Mouse (Mus musculus): Measurements from ENCODE around the gene Stard13. TPM values are rescaled to one million over a fixed set of nuclear protein-coding genes. Genes with fewer than 3 reads are reported as not detected.

The Stard13 gene
- polyA plus RNA-seq, 1 experiment: 0.50 TPM

- Histone ChIP-seq H3K27ac (ENCODE audit: insufficient read depth, low read depth, low read length) (no peak overlapping the region), H3K4me3 (ENCODE audit: insufficient read depth, low read length) (no peak overlapping the region), H3K4me1 (ENCODE audit: control insufficient read depth, insufficient read depth, low read length) (peaks cover 7% of the 10 kb centered on the region)
- TF ChIP-seq POLR2A (IDR thresholded peaks at IDR 0.05; ENCODE audit: borderline replicate concordance, low read depth, low read length) (no peak), CTCF (IDR thresholded peaks at IDR 0.05; ENCODE audit: low read depth, low read length) (no peak)
Measured at GRCm38 (mm10) chr5:151187336-151187735, 46.3 kb downstream of the Stard13 start.

DNA sequence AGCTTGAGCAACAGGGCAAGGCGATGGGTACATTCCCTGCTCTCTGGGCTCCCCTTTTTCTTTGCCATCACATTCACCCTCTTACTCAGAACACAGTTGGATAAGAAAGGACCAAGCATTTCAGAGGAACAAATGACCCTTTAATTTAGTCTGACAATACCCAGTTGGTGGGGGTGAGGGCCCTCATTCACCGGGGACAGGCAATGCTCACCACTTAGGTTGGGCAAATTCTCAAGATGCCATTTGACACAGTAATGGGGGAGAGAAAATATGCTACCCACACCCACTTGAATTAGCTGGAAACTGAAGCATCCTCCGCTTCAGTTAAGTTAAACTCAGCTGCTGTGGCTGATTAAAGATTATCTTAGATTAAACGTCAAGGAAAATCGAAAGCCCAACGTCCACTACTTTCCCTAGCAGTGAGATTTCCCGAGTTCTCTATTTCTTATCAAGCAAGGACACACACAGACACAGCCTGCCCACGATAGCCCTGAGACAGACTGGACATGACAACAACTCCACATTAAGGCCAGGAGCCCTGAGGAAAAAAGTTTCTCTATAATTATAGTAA is 48.3 kb downstream of the Stard13 start:
- H3K4me1 ChIP-seq (ENCODE audit: control insufficient read depth, insufficient read depth, low read length): peaks cover 7% of the 10 kb centered on the region
- H3K27ac ChIP-seq (ENCODE audit: insufficient read depth, low read depth, low read length): no peak overlapping the region
- H3K4me3 ChIP-seq (ENCODE audit: insufficient read depth, low read length): no peak overlapping the region
- no peak for TF ChIP-seq CTCF (IDR thresholded peaks at IDR 0.05; ENCODE audit: low read depth, low read length)
- TF ChIP-seq POLR2A (IDR thresholded peaks at IDR 0.05; ENCODE audit: borderline replicate concordance, low read depth, low read length): no peak

- H3K4me3 ChIP-seq (ENCODE audit: insufficient read depth, low read length): no peak overlapping the region
- H3K27ac ChIP-seq (ENCODE audit: insufficient read depth, low read depth, low read length): no peak overlapping the region
- H3K4me1 ChIP-seq (ENCODE audit: control insufficient read depth, insufficient read depth, low read length): peaks cover 5% of the 10 kb centered on the region
- TF ChIP-seq POLR2A (IDR thresholded peaks at IDR 0.05; ENCODE audit: borderline replicate concordance, low read depth, low read length) (no peak), CTCF (IDR thresholded peaks at IDR 0.05; ENCODE audit: low read depth, low read length) (no peak)
Measured at GRCm38 (mm10) chr5:151183656-151184240, 49.9 kb downstream of the Stard13 start.

DNA sequence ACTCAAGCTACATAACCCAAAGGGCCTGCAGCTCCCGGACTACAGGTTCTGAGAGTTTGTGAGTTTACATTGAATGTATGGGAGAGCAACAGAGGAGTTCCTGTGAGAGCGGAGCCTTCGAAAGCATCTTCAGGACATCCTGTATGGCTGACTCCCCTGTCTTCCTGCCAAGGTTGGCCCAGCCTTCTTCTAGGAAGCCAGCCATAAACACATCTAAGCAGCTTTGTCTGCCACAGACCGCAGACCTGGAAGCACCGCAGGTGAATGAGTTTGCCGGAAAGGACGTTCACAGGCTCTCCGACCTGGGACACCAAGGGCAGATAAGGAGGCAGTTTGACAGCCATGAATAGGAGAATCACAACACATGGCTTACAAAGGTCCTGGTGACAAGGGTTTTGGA is 52.3 kb downstream of the Stard13 start:
- no peak for TF ChIP-seq CTCF (IDR thresholded peaks at IDR 0.05; ENCODE audit: low read depth, low read length)
- TF ChIP-seq POLR2A (IDR thresholded peaks at IDR 0.05; ENCODE audit: borderline replicate concordance, low read depth, low read length): no peak
- H3K4me3 ChIP-seq (ENCODE audit: insufficient read depth, low read length): no peak overlapping the region
- no peaks in the 10 kb centered on the region for H3K4me1 ChIP-seq (ENCODE audit: control insufficient read depth, insufficient read depth, low read length)
- no peak overlapping the region for H3K27ac ChIP-seq (ENCODE audit: insufficient read depth, low read depth, low read length)

- Histone ChIP-seq H3K27ac (ENCODE audit: insufficient read depth, low read depth, low read length) (no peak overlapping the region), H3K4me1 (ENCODE audit: control insufficient read depth, insufficient read depth, low read length) (no peaks in the 10 kb centered on the region), H3K4me3 (ENCODE audit: insufficient read depth, low read length) (no peak overlapping the region)
- no peak for TF ChIP-seq POLR2A (IDR thresholded peaks at IDR 0.05; ENCODE audit: borderline replicate concordance, low read depth, low read length)
- TF ChIP-seq CTCF (IDR thresholded peaks at IDR 0.05; ENCODE audit: low read depth, low read length): no peak
Measured at GRCm38 (mm10) chr5:151180176-151180785, 53.4 kb downstream of the Stard13 start.

- Histone ChIP-seq H3K4me3 (ENCODE audit: insufficient read depth, low read length) (no peak overlapping the region), H3K27ac (ENCODE audit: insufficient read depth, low read depth, low read length) (no peak overlapping the region), H3K4me1 (ENCODE audit: control insufficient read depth, insufficient read depth, low read length) (no peaks in the 10 kb centered on the region)
- TF ChIP-seq CTCF (IDR thresholded peaks at IDR 0.05; ENCODE audit: low read depth, low read length): no peak
Measured at GRCm38 (mm10) chr5:151177171-151177570, 56.5 kb downstream of the Stard13 start.

- no peak overlapping the region for H3K4me3 ChIP-seq (ENCODE audit: insufficient read depth, low read length)
- no peak for TF ChIP-seq CTCF (IDR thresholded peaks at IDR 0.05; ENCODE audit: low read depth, low read length)
- TF ChIP-seq POLR2A (IDR thresholded peaks at IDR 0.05; ENCODE audit: borderline replicate concordance, low read depth, low read length): no peak
- H3K27ac ChIP-seq (ENCODE audit: insufficient read depth, low read depth, low read length): no peak overlapping the region
- no peaks in the 10 kb centered on the region for H3K4me1 ChIP-seq (ENCODE audit: control insufficient read depth, insufficient read depth, low read length)
Measured at GRCm38 (mm10) chr5:151175897-151176313, 57.7 kb downstream of the Stard13 start.

- no peak overlapping the region for H3K4me3 ChIP-seq (ENCODE audit: insufficient read depth, low read length)
- no peak for TF ChIP-seq POLR2A (IDR thresholded peaks at IDR 0.05; ENCODE audit: borderline replicate concordance, low read depth, low read length)
- TF ChIP-seq CTCF (IDR thresholded peaks at IDR 0.05; ENCODE audit: low read depth, low read length): no peak
- H3K4me1 ChIP-seq (ENCODE audit: control insufficient read depth, insufficient read depth, low read length): no peaks in the 10 kb centered on the region
- no peak overlapping the region for H3K27ac ChIP-seq (ENCODE audit: insufficient read depth, low read depth, low read length)
Measured at GRCm38 (mm10) chr5:151174485-151175460, 58.9 kb downstream of the Stard13 start.

DNA sequence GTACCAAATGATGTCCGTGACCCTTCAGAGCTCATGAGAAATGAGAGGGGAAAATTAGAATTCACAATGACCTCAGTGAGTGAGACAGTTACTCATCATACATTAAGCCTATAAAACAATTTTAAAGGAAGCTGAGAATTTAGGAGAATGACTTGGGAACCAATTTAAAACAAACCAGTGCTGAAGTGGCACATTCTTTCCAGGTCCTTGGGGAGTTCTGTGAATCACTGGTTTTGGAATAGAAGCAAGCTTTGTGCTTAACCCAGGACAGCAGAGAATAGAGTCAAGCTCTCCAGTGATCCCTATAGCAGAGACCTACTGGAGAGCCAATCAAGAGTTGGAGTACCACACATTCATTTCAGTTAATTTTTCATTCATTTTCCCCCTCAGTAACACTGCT is 59.9 kb downstream of the Stard13 start:
- H3K4me1 ChIP-seq (ENCODE audit: control insufficient read depth, insufficient read depth, low read length): no peaks in the 10 kb centered on the region
- H3K4me3 ChIP-seq (ENCODE audit: insufficient read depth, low read length): no peak overlapping the region
- no peak overlapping the region for H3K27ac ChIP-seq (ENCODE audit: insufficient read depth, low read depth, low read length)
- TF ChIP-seq CTCF (IDR thresholded peaks at IDR 0.05; ENCODE audit: low read depth, low read length): no peak
- no peak for TF ChIP-seq POLR2A (IDR thresholded peaks at IDR 0.05; ENCODE audit: borderline replicate concordance, low read depth, low read length)
